ENCODE assay signal across 18 mouse cellular contexts in genomic region chr12:100542076-100542475, GRCm38 (mm10).
"Had no signal": no experiment of that assay in that cellular context is flagged by ENCODE, and none has a peak within 500 bp of the region (broad histone marks: within the 10 kb centered on the region; RNA-seq: fewer than 3 reads in every experiment).

No protein-coding gene starts in this region.

- H3K27me3 ChIP-seq: liver, embryonic 13.5 days; liver, embryonic 15.5 days; lung, embryonic 15.5 days; megakaryocyte, embryonic 14.5 days; neural tube, embryonic 12.5 days had no signal

- H3K36me3 ChIP-seq: liver, embryonic 13.5 days; liver, embryonic 15.5 days; lung, embryonic 15.5 days; neural tube, embryonic 12.5 days had no signal

- H3K4me2 ChIP-seq: liver, embryonic 13.5 days; liver, embryonic 15.5 days; lung, embryonic 15.5 days; neural tube, embryonic 12.5 days had no signal

- DNase-seq: liver, embryonic 13.5 days; liver, postnatal 0 days; lung, adult 2 months; lung, postnatal 14 days; lung, postnatal 36 days; midbrain, embryonic 14.5 days; right cerebral cortex, postnatal 25 days; right cerebral cortex, postnatal 4 days; spleen, adult 18-20 months; thymus, adult 18-20 months; thymus, postnatal 14 days; thymus, postnatal 36 days had no signal

- H3K9me3 ChIP-seq: liver, embryonic 13.5 days; liver, embryonic 15.5 days; lung, embryonic 15.5 days; megakaryocyte, embryonic 14.5 days; neural tube, embryonic 12.5 days had no signal

- H3K4me3 ChIP-seq: liver, embryonic 13.5 days; liver, embryonic 15.5 days; lung, embryonic 15.5 days; megakaryocyte, embryonic 14.5 days; neural tube, embryonic 12.5 days had no signal

- H3K9ac ChIP-seq: liver, embryonic 13.5 days; liver, embryonic 15.5 days; liver, postnatal 0 days; lung, embryonic 15.5 days; neural tube, embryonic 12.5 days had no signal

- H3K4me1 ChIP-seq: liver, embryonic 13.5 days; liver, embryonic 15.5 days; neural tube, embryonic 12.5 days had no signal

- H3K27ac ChIP-seq: liver, embryonic 13.5 days; liver, embryonic 15.5 days; macrophage; neural tube, embryonic 12.5 days had no signal

- ATAC-seq: liver, postnatal 0 days; lung, postnatal 0 days had no signal
